Mouse (Mus musculus): ENCODE data around the gene Lrrfip1. TPM values are rescaled to one million over a fixed set of nuclear protein-coding genes. Genes with fewer than 3 reads are reported as not detected.

Gene Lrrfip1
- polyA plus RNA-seq, 1 experiment from 2014 or later = 30.1 TPM

DNA sequence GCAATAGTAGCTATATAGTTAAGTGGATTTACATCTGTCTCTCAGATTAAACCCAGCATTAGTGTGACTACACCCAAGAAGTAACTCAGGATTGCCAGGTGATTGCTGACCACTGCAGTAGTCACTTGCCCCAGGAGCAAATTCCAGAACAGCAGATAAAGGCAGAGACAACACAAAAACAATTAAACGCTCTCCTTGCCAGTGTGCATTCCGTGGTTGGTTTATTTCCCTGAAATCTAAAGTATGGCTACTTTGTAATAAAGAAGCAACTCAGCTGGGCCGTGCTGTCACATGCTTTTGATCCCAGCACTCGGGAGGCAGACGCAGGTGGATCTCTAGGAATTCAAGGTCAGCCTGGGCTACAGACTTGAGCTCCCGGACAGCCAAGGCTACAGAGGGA is 59.7 kb downstream of the Lrrfip1 start:
- no peak overlapping the region for H3K9ac ChIP-seq (replicated peaks; ENCODE audit: low read length)
- 76% methylated on average over 6 of the region's 6 CpGs for whole genome bisulfite sequencing
- H3K36me3 ChIP-seq (ENCODE audit: control insufficient read depth, insufficient read depth, low read length) = no peaks in the 10 kb centered on the region
- no peak for DNase-seq
- no peak overlapping the region for H3K4me3 ChIP-seq (replicated peaks; ENCODE audit: low read depth, low read length)
- peaks cover 2% of the 10 kb centered on the region; the same call in 1 of the 2 replicates for H3K27me3 ChIP-seq (ENCODE audit: control insufficient read depth, insufficient read depth, low read length)
- H3K4me2 ChIP-seq (ENCODE audit: low read length) = no peak overlapping the region
- H3K4me1 ChIP-seq (ENCODE audit: control insufficient read depth, insufficient read depth, low read length) = peaks cover 16% of the 10 kb centered on the region
- H3K27ac ChIP-seq (replicated peaks; ENCODE audit: low read depth, low read length) = no peak overlapping the region
- ATAC-seq (ENCODE audit: low FRiP score, low TSS enrichment) = no peak
- no peaks in the 10 kb centered on the region for H3K9me3 ChIP-seq (ENCODE audit: control insufficient read depth, low read length)

DNA sequence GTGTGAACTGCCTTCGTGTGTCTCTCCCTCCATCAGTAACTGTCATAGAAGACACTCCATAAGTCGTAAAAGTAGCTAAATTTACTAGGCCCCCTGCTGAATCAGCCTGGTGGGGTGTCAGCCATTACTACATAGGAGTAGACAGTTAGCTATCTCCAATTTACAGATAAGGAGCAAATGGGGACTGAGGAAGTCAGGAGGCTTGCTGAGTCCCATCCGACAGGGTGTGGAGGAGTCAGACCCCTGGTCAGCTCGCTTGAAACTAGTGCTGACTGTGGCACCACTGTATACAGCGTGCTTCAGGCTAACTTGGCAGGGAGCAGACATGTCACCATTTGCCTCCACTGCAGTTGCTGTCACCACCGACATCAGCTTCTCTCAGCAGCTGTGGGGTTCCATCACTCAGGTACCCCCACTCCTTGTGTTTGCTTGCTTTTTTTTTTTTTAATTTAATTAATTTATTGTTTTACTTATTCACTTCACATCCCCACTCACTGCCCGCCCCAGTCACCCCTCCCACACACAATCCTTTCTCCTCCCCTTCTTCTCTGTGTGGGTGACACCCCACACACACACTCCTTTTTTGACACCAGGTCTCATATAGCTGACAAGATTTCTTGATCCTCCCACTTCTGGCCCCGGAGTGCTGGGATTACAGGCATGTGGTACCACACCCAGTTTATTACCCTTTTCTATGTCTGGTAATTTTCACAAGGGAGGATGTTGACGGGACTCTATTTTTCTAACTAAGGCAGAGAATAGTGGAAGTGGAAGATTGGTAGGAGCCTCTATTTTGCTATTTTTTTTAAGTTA is 61.5 kb downstream of the Lrrfip1 start:
- Histone ChIP-seq H3K36me3 (ENCODE audit: control insufficient read depth, insufficient read depth, low read length) (no peaks in the 10 kb centered on the region), H3K27ac (replicated peaks; ENCODE audit: low read depth, low read length) (no peak overlapping the region), H3K4me1 (ENCODE audit: control insufficient read depth, insufficient read depth, low read length) (peaks cover 10% of the 10 kb centered on the region), H3K27me3 (ENCODE audit: control insufficient read depth, insufficient read depth, low read length) (no peaks in the 10 kb centered on the region), H3K4me3 (replicated peaks; ENCODE audit: low read depth, low read length) (no peak overlapping the region), H3K9ac (replicated peaks; ENCODE audit: low read length) (no peak overlapping the region), H3K9me3 (ENCODE audit: control insufficient read depth, low read length) (no peaks in the 10 kb centered on the region), H3K4me2 (ENCODE audit: low read length) (no peak overlapping the region)
- 84% methylated on average over 9 of the region's 9 CpGs for WGBS
- ATAC-seq (ENCODE audit: low FRiP score, low TSS enrichment) = no peak
- DNase-seq = no peak

DNA sequence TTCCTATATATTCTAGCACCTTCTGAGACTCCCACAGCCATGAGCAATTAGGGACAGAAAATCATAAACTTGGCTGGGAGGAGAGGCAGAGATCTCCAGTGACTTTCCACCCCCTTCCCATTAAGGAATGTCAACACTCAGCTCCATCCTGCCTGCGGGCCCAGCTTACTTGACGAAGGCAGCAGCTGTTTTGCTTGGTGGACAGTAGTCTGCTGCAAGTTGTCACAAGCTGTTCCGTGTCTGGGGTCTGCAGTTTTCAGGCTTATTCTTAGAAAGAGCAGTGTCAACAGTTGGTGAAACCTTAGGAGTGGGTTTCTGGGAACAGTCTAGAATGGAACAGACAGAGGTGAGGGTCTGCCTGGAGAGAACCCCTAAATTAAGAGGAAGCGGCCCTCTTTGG is 62.6 kb downstream of the Lrrfip1 start:
- Histone ChIP-seq H3K9me3 (ENCODE audit: control insufficient read depth, low read length) (no peaks in the 10 kb centered on the region), H3K27me3 (ENCODE audit: control insufficient read depth, insufficient read depth, low read length) (no peaks in the 10 kb centered on the region), H3K9ac (replicated peaks; ENCODE audit: low read length) (no peak overlapping the region), H3K4me2 (ENCODE audit: low read length) (no peak overlapping the region), H3K36me3 (ENCODE audit: control insufficient read depth, insufficient read depth, low read length) (no peaks in the 10 kb centered on the region), H3K4me3 (replicated peaks; ENCODE audit: low read depth, low read length) (no peak overlapping the region), H3K27ac (replicated peaks; ENCODE audit: low read depth, low read length) (no peak overlapping the region), H3K4me1 (ENCODE audit: control insufficient read depth, insufficient read depth, low read length) (peaks cover 10% of the 10 kb centered on the region)
- DNase-seq = no peak
- WGBS = 84% methylated on average over 4 of the region's 4 CpGs
- ATAC-seq (ENCODE audit: low FRiP score, low TSS enrichment) = no peak

DNA sequence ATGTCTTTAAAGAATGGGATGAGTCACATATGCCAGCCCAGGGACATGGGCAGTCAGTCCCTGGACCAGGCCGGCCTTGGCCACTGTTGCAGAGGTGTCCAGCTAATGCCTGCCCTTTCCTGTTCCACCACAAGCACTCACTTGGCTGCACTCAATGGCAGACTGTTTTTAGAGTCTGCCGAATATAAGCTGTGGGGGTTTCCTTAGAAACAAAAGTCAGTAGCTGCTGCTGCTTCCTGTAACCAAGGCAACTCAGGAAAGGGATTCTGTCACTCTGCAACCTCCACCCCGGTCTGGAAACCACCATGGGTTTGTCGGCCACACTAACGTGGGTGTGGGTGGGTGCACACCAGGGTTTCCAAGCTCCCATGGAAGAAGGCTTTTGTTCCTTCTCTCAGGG is 63.8 kb downstream of the Lrrfip1 start:
- Histone ChIP-seq H3K36me3 (ENCODE audit: control insufficient read depth, insufficient read depth, low read length) (no peaks in the 10 kb centered on the region), H3K27me3 (ENCODE audit: control insufficient read depth, insufficient read depth, low read length) (no peaks in the 10 kb centered on the region), H3K4me3 (replicated peaks; ENCODE audit: low read depth, low read length) (no peak overlapping the region), H3K4me1 (ENCODE audit: control insufficient read depth, insufficient read depth, low read length) (peaks cover 10% of the 10 kb centered on the region), H3K9me3 (ENCODE audit: control insufficient read depth, low read length) (no peaks in the 10 kb centered on the region), H3K9ac (replicated peaks; ENCODE audit: low read length) (no peak overlapping the region), H3K27ac (replicated peaks; ENCODE audit: low read depth, low read length) (no peak overlapping the region), H3K4me2 (ENCODE audit: low read length) (no peak overlapping the region)
- DNase-seq = peak; percentile 49
- ATAC-seq (ENCODE audit: low FRiP score, low TSS enrichment) = no peak
- 18% methylated on average over 5 of the region's 5 CpGs for WGBS

DNA sequence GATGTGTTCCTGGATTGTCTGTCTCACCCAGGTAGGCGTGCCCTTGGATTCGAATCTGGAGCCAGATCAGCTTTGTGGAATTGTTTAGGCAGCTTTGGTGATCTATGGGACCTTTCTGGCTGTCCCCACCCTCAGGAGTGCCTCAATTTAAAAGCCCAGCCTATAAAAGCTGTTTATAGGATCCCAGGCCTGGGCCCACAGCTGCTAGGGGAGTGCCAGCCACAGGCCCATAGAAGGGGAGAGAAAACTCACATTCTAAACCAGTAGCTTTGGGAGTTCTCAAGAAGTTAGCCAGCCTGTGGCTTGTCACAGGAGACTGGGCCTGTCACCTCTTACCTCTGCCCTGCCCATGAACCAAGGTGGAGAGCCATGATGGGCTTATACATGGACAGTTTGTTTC is 65.5 kb downstream of the Lrrfip1 start:
- Histone ChIP-seq H3K27me3 (ENCODE audit: control insufficient read depth, insufficient read depth, low read length) (no peaks in the 10 kb centered on the region), H3K36me3 (ENCODE audit: control insufficient read depth, insufficient read depth, low read length) (no peaks in the 10 kb centered on the region), H3K9me3 (ENCODE audit: control insufficient read depth, low read length) (no peaks in the 10 kb centered on the region), H3K4me3 (replicated peaks; ENCODE audit: low read depth, low read length) (no peak overlapping the region), H3K9ac (replicated peaks; ENCODE audit: low read length) (no peak overlapping the region), H3K27ac (replicated peaks; ENCODE audit: low read depth, low read length) (no peak overlapping the region), H3K4me2 (ENCODE audit: low read length) (no peak overlapping the region), H3K4me1 (ENCODE audit: control insufficient read depth, insufficient read depth, low read length) (peaks cover 10% of the 10 kb centered on the region)
- no peak for DNase-seq
- ATAC-seq (ENCODE audit: low FRiP score, low TSS enrichment) = no peak
- 92% methylated on average over 2 of the region's 2 CpGs for WGBS

DNA sequence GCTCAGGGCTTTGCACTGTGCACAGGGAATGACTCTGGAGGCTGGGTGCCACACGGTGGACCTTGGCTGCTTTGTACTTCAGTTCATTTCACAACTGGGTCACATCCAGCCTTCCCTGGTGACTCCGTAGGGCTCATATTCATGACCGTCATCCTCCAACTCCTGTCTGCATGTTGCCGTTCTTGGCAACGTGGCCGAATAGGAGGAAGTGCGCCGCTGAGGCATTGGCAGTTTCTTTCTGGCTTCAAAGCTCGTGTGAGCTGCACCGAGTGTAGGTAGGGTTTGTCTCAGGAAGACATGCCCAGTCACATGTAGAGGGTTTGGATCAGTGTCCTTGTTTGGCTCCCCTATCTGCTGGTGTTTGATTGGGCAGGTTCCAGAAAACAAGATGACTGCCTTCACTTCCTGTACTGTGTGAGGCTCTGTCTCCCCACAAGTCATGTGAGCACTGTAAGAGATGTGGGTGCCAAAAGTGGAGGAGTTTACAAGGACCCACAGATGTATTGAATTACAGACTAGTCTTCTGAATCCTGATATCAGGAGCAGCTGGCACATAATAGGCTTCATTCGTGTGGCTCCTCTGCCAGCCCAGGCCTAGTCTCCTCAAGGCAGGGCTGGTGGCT is 66.5 kb downstream of the Lrrfip1 start:
- H3K4me3 ChIP-seq (replicated peaks; ENCODE audit: low read depth, low read length) = no peak overlapping the region
- ATAC-seq (ENCODE audit: low FRiP score, low TSS enrichment) (no peak), DNase-seq (no peak)
- H3K9me3 ChIP-seq (ENCODE audit: control insufficient read depth, low read length) = no peaks in the 10 kb centered on the region
- H3K36me3 ChIP-seq (ENCODE audit: control insufficient read depth, insufficient read depth, low read length) = no peaks in the 10 kb centered on the region
- no peak overlapping the region for H3K9ac ChIP-seq (replicated peaks; ENCODE audit: low read length)
- H3K4me1 ChIP-seq (ENCODE audit: control insufficient read depth, insufficient read depth, low read length) = peaks cover 10% of the 10 kb centered on the region
- no peak overlapping the region for H3K27ac ChIP-seq (replicated peaks; ENCODE audit: low read depth, low read length)
- 94% methylated on average over 11 of the region's 11 CpGs for WGBS
- no peak overlapping the region for H3K4me2 ChIP-seq (ENCODE audit: low read length)
- H3K27me3 ChIP-seq (ENCODE audit: control insufficient read depth, insufficient read depth, low read length) = no peaks in the 10 kb centered on the region

DNA sequence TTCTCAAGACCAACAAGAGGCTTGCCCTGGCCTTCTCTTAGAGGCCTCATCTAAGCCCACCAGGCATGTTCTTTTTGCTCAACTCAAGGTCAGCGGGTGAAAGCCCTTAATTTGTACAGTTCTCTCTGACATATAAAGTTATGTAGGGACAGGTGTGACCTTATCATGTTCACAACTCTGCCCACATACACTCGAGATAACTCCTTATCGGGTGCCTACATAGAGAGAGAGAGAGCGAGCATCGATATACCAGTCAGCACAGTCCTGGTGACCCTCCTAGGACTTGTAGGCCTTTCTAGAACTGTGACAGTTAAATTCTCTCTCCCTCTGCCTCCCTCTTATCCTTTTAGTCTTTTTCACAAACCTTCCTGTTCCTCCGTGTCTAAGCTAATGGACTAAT is 67.5 kb downstream of the Lrrfip1 start:
- no peak overlapping the region for H3K27ac ChIP-seq (replicated peaks; ENCODE audit: low read depth, low read length)
- no peak overlapping the region for H3K4me2 ChIP-seq (ENCODE audit: low read length)
- H3K36me3 ChIP-seq (ENCODE audit: control insufficient read depth, insufficient read depth, low read length) = no peaks in the 10 kb centered on the region
- H3K9ac ChIP-seq (replicated peaks; ENCODE audit: low read length) = no peak overlapping the region
- 94% methylated on average over 6 of the region's 6 CpGs for WGBS
- peaks cover 10% of the 10 kb centered on the region for H3K4me1 ChIP-seq (ENCODE audit: control insufficient read depth, insufficient read depth, low read length)
- H3K4me3 ChIP-seq (replicated peaks; ENCODE audit: low read depth, low read length) = no peak overlapping the region
- ATAC-seq (ENCODE audit: low FRiP score, low TSS enrichment) (no peak), DNase-seq (no peak)
- H3K27me3 ChIP-seq (ENCODE audit: control insufficient read depth, insufficient read depth, low read length) = no peaks in the 10 kb centered on the region
- no peaks in the 10 kb centered on the region for H3K9me3 ChIP-seq (ENCODE audit: control insufficient read depth, low read length)

DNA sequence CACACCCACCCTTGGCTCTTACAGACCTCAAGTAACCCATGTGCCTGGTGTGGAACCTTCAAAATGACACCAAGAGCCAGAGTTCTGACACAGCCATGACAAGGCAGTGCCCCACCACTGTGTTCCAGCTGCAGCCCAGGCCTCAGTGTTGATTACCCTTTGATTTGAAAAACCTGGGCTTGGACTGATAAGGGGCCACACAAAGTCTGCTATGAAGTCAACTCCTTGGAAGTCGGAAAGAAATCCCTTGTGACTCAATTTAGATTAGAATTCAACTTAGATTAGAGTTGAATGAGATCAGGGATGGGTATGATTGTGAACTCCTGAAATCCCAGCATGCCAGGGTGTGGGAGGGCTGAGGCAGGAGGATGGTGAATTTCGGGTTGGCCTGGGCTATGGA is 68.1 kb downstream of the Lrrfip1 start:
- ATAC-seq (ENCODE audit: low FRiP score, low TSS enrichment) = no peak
- Histone ChIP-seq H3K4me1 (ENCODE audit: control insufficient read depth, insufficient read depth, low read length) (peaks cover 10% of the 10 kb centered on the region), H3K9me3 (ENCODE audit: control insufficient read depth, low read length) (no peaks in the 10 kb centered on the region), H3K4me2 (ENCODE audit: low read length) (no peak overlapping the region), H3K9ac (replicated peaks; ENCODE audit: low read length) (no peak overlapping the region), H3K27me3 (ENCODE audit: control insufficient read depth, insufficient read depth, low read length) (no peaks in the 10 kb centered on the region), H3K4me3 (replicated peaks; ENCODE audit: low read depth, low read length) (no peak overlapping the region), H3K27ac (replicated peaks; ENCODE audit: low read depth, low read length) (no peak overlapping the region), H3K36me3 (ENCODE audit: control insufficient read depth, insufficient read depth, low read length) (no peaks in the 10 kb centered on the region)
- WGBS = 86% methylated on average over 2 of the region's 2 CpGs
- no peak for DNase-seq

DNA sequence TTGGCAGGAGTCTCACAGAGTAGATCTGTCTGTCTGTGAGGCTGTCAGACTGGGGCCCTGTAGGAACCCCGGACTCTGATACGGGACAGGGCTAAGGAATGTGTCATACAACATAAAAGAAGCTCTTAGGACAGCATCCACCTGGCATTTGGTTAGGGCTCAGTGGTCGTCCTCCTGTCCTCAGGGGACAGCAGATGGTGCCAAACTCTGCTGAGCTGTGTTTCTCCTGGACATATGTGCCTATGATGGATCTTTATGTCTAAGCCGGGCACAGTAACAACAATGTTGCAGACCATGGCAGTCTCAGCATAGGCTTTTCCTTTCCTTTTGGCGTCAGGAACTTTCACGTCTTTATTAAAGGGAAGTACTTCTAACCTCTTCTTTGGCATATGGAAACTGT is 69.2 kb downstream of the Lrrfip1 start:
- H3K36me3 ChIP-seq (ENCODE audit: control insufficient read depth, insufficient read depth, low read length) = no peaks in the 10 kb centered on the region
- H3K9me3 ChIP-seq (ENCODE audit: control insufficient read depth, low read length) = no peaks in the 10 kb centered on the region
- H3K4me1 ChIP-seq (ENCODE audit: control insufficient read depth, insufficient read depth, low read length) = peaks cover under 1% of the 10 kb centered on the region; the same call in 1 of the 2 replicates
- ATAC-seq (ENCODE audit: low FRiP score, low TSS enrichment) = no peak
- no peak for DNase-seq
- no peaks in the 10 kb centered on the region for H3K27me3 ChIP-seq (ENCODE audit: control insufficient read depth, insufficient read depth, low read length)
- 87% methylated on average over 6 of the region's 6 CpGs for WGBS
- H3K4me3 ChIP-seq (replicated peaks; ENCODE audit: low read depth, low read length) = no peak overlapping the region
- H3K27ac ChIP-seq (replicated peaks; ENCODE audit: low read depth, low read length) = no peak overlapping the region
- H3K4me2 ChIP-seq (ENCODE audit: low read length) = no peak overlapping the region
- H3K9ac ChIP-seq (replicated peaks; ENCODE audit: low read length) = no peak overlapping the region
